Comparison of ENCODE assay signal across 16 mouse cellular contexts in the genomic region with DNA sequence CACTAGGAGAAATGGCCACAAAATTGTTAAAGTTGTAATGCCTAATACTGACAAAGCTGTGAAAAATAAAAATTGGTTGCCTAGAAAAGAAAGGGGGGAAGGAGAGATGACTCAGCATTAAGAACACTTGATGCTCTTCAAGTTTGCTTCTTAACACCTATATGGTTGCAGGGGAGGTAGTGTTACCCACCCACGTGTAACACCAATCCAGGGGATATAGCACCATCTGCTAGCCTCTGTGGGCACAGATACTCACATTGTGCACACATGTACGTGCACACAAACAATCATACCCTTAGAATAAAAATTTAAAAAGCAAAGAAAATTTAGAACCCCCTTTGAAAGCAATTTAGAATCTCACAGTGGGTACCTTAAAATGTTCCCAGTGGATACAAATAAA.
"Had no signal": no experiment of that assay in that cellular context is flagged by ENCODE, and none has a peak within 500 bp of the region (broad histone marks: within the 10 kb centered on the region; RNA-seq: fewer than 3 reads in every experiment).

No protein-coding gene starts in this region.

- H3K27ac ChIP-seq: limb, embryonic 12.5 days; liver, embryonic 13.5 days; lung, embryonic 15.5 days; macrophage; midbrain, embryonic 15.5 days; neural tube, embryonic 12.5 days had no signal

- H3K9ac ChIP-seq: limb, embryonic 12.5 days; liver, embryonic 13.5 days; liver, postnatal 0 days; lung, embryonic 15.5 days; midbrain, embryonic 15.5 days; neural tube, embryonic 12.5 days had no signal

- ATAC-seq: intestine, embryonic 16.5 days; liver, postnatal 0 days; midbrain, embryonic 15.5 days had no signal

- DNase-seq: kidney, adult 2 months; kidney, postnatal 25 days; liver; liver, embryonic 13.5 days; liver, postnatal 0 days; lung, postnatal 14 days; thymus, adult 18-20 months; thymus, postnatal 14 days had no signal

- H3K36me3 ChIP-seq: liver, embryonic 13.5 days; lung, embryonic 15.5 days; midbrain, embryonic 15.5 days; neural tube, embryonic 12.5 days had no signal

- H3K4me2 ChIP-seq: limb, embryonic 12.5 days; liver, embryonic 13.5 days; lung, embryonic 15.5 days; midbrain, embryonic 11.5 days; midbrain, embryonic 15.5 days; neural tube, embryonic 12.5 days had no signal

- H3K4me3 ChIP-seq: limb, embryonic 12.5 days; liver, embryonic 13.5 days; lung, embryonic 15.5 days; megakaryocyte, embryonic 14.5 days; midbrain, embryonic 15.5 days; neural tube, embryonic 12.5 days had no signal

- H3K9me3 ChIP-seq: limb, embryonic 12.5 days; liver, embryonic 13.5 days; lung, embryonic 15.5 days; megakaryocyte, embryonic 14.5 days; midbrain, embryonic 15.5 days; neural tube, embryonic 12.5 days had no signal

- H3K4me1 ChIP-seq: limb, embryonic 12.5 days; liver, embryonic 13.5 days; lung, embryonic 15.5 days; megakaryocyte, embryonic 14.5 days; midbrain, embryonic 15.5 days; neural tube, embryonic 12.5 days had no signal

- H3K27me3 ChIP-seq: limb, embryonic 12.5 days; liver, embryonic 13.5 days; lung, embryonic 15.5 days; megakaryocyte, embryonic 14.5 days; midbrain, embryonic 15.5 days; neural tube, embryonic 12.5 days had no signal
